Mouse (Mus musculus): ENCODE measurements around the gene Ilf2. TPM values are rescaled to one million over a fixed set of nuclear protein-coding genes. Genes with fewer than 3 reads are reported as not detected.

Gene Ilf2
- total RNA-seq, 2 experiments from 2014 or later: 90.2 to 94.9 TPM

GRCm38 (mm10) chr3:90460315-90460714 is 15.6 kb upstream of the Ilf2 start:
- DNase-seq (ENCODE audit: low spot score in 2 of 2): no peak

GRCm38 (mm10) chr3:90461935-90462334 is 14.0 kb upstream of the Ilf2 start:
- no peak for DNase-seq (ENCODE audit: low spot score in 2 of 2)

DNA sequence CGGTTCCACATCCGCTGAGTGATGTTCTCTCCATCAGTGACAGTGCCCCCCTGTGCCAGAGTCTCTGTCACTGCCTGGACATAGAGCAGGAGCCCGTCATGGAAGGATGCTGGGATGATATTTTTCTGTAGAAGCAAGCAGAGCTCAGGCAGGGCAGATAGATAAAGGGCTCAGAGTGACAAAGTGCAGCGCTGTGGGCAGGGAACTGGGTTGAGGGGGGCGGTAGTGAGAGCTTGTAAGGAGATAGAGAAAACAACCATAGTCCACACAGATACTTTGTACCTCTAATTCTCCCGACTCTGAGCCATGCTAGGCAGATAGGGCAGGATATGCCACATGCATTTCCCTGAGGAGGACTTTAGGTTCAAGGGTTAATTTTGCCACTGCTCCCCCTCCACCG is 13.3 kb upstream of the Ilf2 start:
- no peak for DNase-seq (ENCODE audit: low spot score in 2 of 2)

DNA sequence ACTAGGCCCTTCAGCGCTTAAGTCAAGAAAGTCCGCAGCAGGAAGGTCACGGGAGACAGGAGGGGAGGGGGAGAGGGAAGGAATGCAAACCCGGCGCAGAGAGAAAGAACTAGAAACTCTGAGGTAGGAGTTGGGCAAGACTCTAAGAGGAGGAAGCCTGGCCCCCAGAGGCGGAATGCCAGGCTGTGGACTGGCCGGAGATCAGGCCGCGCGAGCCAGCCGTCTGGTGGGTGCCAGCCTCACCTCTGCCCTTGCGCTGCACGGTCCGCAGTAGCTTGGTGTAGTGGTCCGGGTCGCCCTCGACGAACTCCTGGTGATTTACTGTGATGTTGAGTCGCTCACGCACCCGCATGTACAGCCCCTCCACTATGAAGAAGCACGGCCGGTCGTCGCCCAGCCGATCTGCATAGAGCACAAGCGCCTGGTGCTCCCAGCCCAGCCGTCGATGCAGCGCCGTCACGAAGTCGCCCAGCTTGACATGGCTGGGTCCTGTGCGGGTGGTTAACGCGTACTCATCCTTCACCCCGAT is 11.3 kb upstream of the Ilf2 start:
- no peak for DNase-seq (ENCODE audit: low spot score in 2 of 2)

- DNase-seq (ENCODE audit: low spot score in 2 of 2): peak in 1 of 2 experiments; percentile 10
Measured at GRCm38 (mm10) chr3:90465081-90465685, 10.7 kb upstream of the Ilf2 start.

DNA sequence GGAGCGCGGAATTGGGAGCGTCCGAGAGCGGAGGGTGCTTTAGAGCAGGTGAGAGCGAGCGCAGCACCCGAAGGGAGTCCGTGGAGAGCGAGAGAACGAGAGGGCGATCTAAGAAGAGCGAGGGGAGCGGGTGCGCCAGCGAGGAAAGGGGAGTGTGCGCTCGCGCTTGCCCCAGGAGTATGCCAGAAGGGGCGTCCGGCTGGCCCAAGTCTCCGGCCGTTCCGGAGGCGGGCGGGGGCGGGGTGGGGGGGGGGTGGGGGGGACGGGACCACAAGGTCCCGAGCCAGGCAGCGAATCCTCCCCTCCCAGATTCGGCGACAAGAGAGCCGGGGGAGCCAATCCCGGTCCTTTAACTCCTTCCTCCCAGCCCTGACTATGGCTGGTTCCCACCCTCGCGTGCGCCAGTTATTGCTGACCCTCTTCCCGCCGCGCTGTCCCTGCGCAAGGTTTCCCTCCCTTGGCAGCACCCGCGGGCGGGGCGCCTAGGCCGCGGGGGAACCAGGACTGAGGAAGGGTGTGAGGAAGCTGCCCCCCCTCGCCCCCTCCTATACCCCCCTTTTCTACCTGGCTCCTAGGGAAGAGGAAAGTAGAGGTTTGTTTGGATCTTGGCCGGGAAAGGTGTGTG is 10.1 kb upstream of the Ilf2 start, which contains the start of gene Npr1:
TSS of gene Npr1 (minus strand) at position 181 of the 625 bp plus-strand sequence.
- DNase-seq (ENCODE audit: low spot score in 2 of 2): no peak

DNA sequence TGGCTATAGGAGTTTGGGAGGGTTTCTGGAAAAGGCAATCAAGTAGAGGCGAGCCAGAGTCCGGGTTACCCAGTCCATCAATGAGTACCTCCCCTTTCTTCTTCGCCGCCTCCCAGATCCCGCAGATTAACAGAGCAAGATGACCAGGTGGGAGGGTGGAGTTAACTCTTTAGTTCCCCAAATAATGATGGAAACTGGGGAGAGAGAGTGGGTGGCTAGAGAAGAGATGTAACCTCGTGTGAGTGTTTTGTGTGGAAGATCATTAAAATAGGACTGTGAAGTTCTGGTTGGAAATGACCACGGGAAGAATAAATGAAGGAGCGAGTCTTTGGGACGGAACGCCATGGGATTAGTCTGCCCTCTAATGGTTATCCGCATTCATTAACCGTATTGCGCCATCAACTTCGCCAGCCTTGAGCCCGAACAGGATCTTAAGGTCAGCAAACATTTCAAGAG is 9.6 kb upstream of the Ilf2 start:
- peak; percentile 52 to 61 for DNase-seq (ENCODE audit: low spot score in 2 of 2)

- no peak for DNase-seq (ENCODE audit: low spot score in 2 of 2)
Measured at GRCm38 (mm10) chr3:90467618-90468300, 8.2 kb upstream of the Ilf2 start.

DNA sequence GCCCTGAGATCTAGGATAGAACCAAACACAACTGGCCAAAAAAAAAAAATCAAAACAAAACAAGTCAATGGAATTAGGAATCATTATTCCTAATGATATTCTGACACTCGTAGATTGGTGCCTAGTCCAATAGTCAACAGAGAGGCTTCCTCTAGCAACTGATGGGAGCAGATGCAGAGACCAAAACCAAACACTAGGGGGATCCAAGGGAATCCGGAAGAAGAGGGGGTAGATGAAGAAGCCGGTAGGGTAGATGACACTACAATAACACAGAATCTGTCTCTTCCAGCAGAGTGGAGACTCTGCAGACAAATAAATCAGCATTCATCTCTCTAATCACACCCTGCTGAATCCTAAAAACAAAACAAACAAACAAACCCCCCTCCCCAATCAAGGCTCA is 3.7 kb upstream of the Ilf2 start:
- DNase-seq (ENCODE audit: low spot score in 2 of 2): peak in 1 of 2 experiments; percentile 40

GRCm38 (mm10) chr3:90475151-90475830 is 635 bp upstream of the Ilf2 start:
- DNase-seq (ENCODE audit: low spot score in 2 of 2): no peak

DNA sequence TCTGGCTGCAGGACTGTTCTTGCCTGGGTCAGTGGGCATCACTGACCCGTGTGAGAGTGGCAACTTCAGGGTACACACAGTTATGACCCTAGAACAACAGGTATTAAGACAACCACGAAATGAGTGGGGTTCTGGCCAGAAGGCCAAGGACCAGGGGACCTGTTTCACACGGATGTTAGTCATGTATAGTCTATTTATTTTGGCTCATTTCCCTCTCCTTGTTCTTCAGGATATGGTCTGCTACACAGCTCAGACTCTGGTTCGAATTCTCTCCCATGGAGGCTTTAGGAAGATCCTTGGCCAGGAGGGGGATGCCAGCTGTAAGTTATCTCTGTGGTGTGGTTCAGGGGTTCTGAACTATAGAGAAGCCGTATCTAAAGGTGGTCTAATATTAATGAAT is 11.1 kb downstream of the Ilf2 start:
- no peak for DNase-seq (ENCODE audit: low spot score in 2 of 2)

GRCm38 (mm10) chr3:90488576-90488975 is 12.7 kb downstream of the Ilf2 start:
- DNase-seq (ENCODE audit: low spot score in 2 of 2): no peak

DNA sequence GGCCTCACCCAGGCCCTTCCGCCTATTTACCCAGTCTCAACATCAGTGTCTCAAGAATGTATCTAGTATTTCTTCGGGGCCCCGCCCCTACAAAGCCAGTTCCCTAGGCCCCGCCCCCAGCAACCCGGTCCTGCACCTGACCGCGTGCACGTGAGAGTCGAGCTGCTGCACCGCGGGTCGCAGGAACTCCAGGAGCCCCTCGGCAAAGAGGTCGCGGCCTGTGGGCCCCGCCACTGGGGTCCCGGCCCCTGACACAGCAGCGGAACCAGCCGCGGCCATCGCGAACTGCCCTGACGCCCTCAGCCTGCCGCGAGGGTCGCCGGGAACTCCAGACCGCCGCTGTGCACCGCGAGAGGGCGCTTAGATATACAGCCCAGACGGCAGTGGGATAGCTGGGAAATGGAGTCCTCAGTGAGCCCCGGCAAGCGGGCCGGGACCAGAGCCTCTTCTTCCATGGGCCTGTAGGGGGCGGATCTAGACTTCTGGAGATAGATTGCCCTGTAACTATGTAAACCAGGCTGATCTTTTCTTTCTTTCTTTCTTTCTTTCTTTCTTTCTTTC is 14.8 kb downstream of the Ilf2 start, which contains the start of gene Snapin:
TSS of gene Snapin (minus strand) at position 338 of the 561 bp plus-strand sequence.
- peak; percentile 94 to 96 for DNase-seq (ENCODE audit: low spot score in 2 of 2)

- peak in 1 of 2 experiments; percentile 41 for DNase-seq (ENCODE audit: low spot score in 2 of 2)
Measured at GRCm38 (mm10) chr3:90491350-90491749, 15.4 kb downstream of the Ilf2 start.

- no peak for DNase-seq (ENCODE audit: low spot score in 2 of 2)
Measured at GRCm38 (mm10) chr3:90493831-90494540, 18.1 kb downstream of the Ilf2 start.

- DNase-seq (ENCODE audit: low spot score in 2 of 2): no peak
Measured at GRCm38 (mm10) chr3:90495850-90496525, 20.1 kb downstream of the Ilf2 start.

- no peak for DNase-seq (ENCODE audit: low spot score in 2 of 2)
Measured at GRCm38 (mm10) chr3:90497597-90497996, 21.7 kb downstream of the Ilf2 start.

GRCm38 (mm10) chr3:90503444-90503843 is 27.5 kb downstream of the Ilf2 start:
- no peak for DNase-seq (ENCODE audit: low spot score in 2 of 2)

DNA sequence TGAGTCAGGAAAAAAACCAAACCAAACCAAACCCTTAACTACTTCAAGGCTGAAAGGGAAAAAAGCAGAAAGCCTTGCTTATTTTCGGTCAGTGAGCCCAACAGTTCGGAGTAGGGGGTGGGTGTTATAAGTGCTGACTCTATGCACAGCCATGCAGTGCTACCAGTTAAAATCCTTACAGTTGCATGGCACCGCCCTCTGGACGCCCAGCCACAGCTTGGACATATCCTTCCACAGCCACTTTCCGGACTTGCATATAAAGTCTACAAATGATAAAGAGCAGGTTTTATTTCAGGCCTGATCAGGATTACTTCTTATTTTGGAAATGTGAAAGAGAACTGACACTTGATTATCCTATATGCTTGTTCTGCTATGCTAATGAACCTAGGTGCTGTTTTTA is 29.3 kb downstream of the Ilf2 start:
- no peak for DNase-seq (ENCODE audit: low spot score in 2 of 2)

GRCm38 (mm10) chr3:90506362-90506761 is 30.4 kb downstream of the Ilf2 start:
- no peak for DNase-seq (ENCODE audit: low spot score in 2 of 2)

Measured in left cerebral cortex, adult 18-20 months (tissue).